Mouse (Mus musculus) testis, postnatal 14 days (tissue): ENCODE data around the gene Atp1a1.
A peak's percentile ranks its signal among the peaks of the same experiment; 100 is the strongest.

ENCODE experiments used
- DNase-seq: peaks from one replicate; pipeline ENCODE4 v3.0.0; 2021; ENCODE audit warnings: low spot score

Gene Atp1a1

GRCm38 (mm10) chr3:101552621-101553620 lies 51.6 kb downstream of the Atp1a1 start:
- DNase-seq: no peak

GRCm38 (mm10) chr3:101551457-101552230 lies 52.8 kb downstream of the Atp1a1 start:
- DNase-seq: peak; percentile 71

GRCm38 (mm10) chr3:101549749-101550148 lies 54.7 kb downstream of the Atp1a1 start:
- no peak for DNase-seq

DNA sequence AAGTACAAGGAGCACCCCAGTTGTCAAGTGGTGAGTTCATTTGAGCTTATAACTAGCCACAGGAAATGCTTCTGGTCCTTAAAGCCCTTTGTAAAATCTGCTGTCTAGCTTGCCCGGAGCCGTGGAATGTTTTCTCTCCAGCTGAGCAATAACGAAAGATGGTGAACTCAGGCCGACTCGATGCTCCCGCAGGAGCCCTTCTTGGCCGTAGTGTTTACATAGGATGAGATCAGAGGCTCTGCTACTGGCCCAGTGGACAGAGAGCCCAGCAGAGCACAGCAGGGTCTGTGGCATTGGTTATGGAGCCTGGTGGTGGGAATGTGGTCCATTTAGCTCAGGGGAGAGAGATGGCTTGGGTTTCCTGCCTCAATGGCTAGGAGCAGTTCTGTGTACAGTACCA lies 60.4 kb downstream of the Atp1a1 start:
- DNase-seq: no peak

DNA sequence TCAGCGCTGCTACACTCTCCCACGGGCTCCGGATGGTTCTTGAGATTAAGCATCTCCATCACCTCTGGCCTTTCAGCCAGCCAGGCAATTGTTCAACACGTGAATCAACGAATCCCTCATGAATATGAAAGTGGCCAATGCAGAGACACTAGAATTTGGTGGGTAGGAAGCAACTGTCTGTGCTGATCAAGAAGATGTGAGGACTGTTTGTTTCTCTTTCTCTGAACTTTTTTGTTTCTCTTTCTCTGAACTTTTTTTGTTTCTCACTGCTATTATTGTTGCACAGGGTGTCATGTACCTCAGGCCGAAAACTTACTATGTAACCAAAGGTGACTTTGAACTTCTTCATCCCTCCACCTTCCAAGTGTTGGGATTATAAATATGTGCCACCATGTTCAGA lies 62.9 kb downstream of the Atp1a1 start:
- no peak for DNase-seq

- no peak for DNase-seq
Measured at GRCm38 (mm10) chr3:101540568-101540967, 63.9 kb downstream of the Atp1a1 start.

- no peak for DNase-seq
Measured at GRCm38 (mm10) chr3:101536322-101536721, 68.2 kb downstream of the Atp1a1 start.

DNA sequence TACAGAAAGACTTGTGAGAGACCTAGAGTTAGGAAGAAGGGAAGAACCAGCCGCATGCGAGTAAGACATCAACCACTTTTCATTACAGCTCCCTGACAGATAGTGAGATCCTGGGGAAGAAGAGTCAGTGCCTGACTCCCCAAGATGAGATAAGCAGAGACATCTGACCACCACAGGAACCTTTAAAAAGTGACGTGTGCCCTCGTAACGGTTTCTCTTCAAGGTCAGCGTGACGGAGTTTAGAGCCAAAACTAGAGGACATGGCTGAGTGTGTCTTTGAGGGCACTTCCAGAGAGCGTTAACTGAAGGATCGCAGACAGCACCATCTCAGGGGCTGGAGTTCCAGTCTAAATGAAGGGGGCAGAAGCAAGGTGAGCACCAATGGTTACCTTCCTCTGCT lies 70.2 kb downstream of the Atp1a1 start:
- DNase-seq: no peak

- no peak for DNase-seq
Measured at GRCm38 (mm10) chr3:101533373-101533772, 71.1 kb downstream of the Atp1a1 start.

DNA sequence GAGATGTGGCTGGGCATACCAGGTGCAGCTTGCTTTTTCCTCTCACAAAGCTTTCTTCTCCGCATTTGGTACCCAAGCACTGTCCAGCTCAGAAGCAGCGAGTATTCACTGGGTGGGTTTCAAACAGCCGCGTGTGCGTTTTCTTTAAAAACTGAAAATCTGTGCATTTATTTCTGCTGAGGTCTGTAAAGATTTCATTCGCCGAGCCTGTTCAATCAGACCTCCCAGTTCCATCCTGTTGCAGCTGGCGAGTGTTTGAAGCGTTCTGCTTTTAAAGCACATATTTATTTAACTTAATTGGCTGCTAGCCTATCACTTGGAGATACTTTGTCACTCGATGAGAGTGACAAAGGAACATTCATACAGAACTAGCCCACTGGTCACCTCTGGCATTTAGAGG lies 73.6 kb downstream of the Atp1a1 start:
- no peak for DNase-seq

- DNase-seq: no peak
Measured at GRCm38 (mm10) chr3:101528900-101529594, 75.4 kb downstream of the Atp1a1 start.

- DNase-seq: no peak
Measured at GRCm38 (mm10) chr3:101528157-101528899, 76.2 kb downstream of the Atp1a1 start.

- DNase-seq: no peak
Measured at GRCm38 (mm10) chr3:101526603-101527002, 77.9 kb downstream of the Atp1a1 start.
